Mouse (Mus musculus): ENCODE measurements around the gene Hist1h2bn. TPM values are rescaled to one million over a fixed set of nuclear protein-coding genes. Genes with fewer than 3 reads are reported as not detected.
"Not testable (repeated sequence)": the region's sequence is repeated elsewhere in the genome, so short reads cannot be mapped to it uniquely, and the experiment has no call there.

Hist1h2bn gene
- polyA plus RNA-seq, 1 experiment from 2014 or later = not detected

- Histone ChIP-seq H3K79me2 (ENCODE audit: inconsistent target) (peaks cover 35% of the 10 kb centered on the region), H3K4me3 (ENCODE audit: inconsistent target) (peak within 1 kb of the TSS; percentile 43), H3K27ac (peak within 1 kb of the TSS; percentile 72)
- not testable (repeated sequence) for H3K36me3 ChIP-seq (ENCODE audit: inconsistent target)
- WGBS (ENCODE audit: missing documents) = under 1% methylated on average over 31 of the region's 56 CpGs
These were observed 3.5 kb upstream of the Hist1h2bn start, which contains the start of gene Hist1h4k for GRCm38 (mm10) chr13:21750159-21751017. Gene Hist1h4k, minus strand, starts transcription at chr13:21750505.

- Histone ChIP-seq H3K79me2 (ENCODE audit: inconsistent target) (peaks cover 35% of the 10 kb centered on the region), H3K36me3 (ENCODE audit: inconsistent target) (no peaks in the 10 kb centered on the region), H3K4me3 (ENCODE audit: inconsistent target) (no peak overlapping the region), H3K27ac (peak overlapping the region; percentile 72; the same call in 1 of the 2 replicates)
These were observed 2.5 kb upstream of the Hist1h2bn start for GRCm38 (mm10) chr13:21751417-21751816.

GRCm38 (mm10) chr13:21751827-21752226, 2.1 kb upstream of the Hist1h2bn start:
- Histone ChIP-seq H3K27ac (peak overlapping the region; percentile 64; the same call in 1 of the 2 replicates), H3K4me3 (ENCODE audit: inconsistent target) (no peak overlapping the region), H3K79me2 (ENCODE audit: inconsistent target) (peaks cover 33% of the 10 kb centered on the region), H3K36me3 (ENCODE audit: inconsistent target) (no peaks in the 10 kb centered on the region)
- WGBS (ENCODE audit: missing documents) = 98% methylated on average over 3 of the region's 3 CpGs

GRCm38 (mm10) chr13:21752356-21752755, 1.6 kb upstream of the Hist1h2bn start:
- peak overlapping the region; percentile 64 for H3K27ac ChIP-seq
- H3K79me2 ChIP-seq (ENCODE audit: inconsistent target) = peaks cover 28% of the 10 kb centered on the region
- H3K4me3 ChIP-seq (ENCODE audit: inconsistent target) = no peak overlapping the region; the same call in 1 of the 2 replicates
- H3K36me3 ChIP-seq (ENCODE audit: inconsistent target) = no peaks in the 10 kb centered on the region
- 62% methylated on average over 3 of the region's 3 CpGs for WGBS (ENCODE audit: missing documents)

- Histone ChIP-seq H3K79me2 (ENCODE audit: inconsistent target) (peaks cover 21% of the 10 kb centered on the region), H3K4me3 (ENCODE audit: inconsistent target) (peak overlapping the region; percentile 17; the same call in 1 of the 2 replicates), H3K27ac (peak overlapping the region; percentile 64), H3K36me3 (ENCODE audit: inconsistent target) (no peaks in the 10 kb centered on the region)
- 9% methylated on average over 5 of the region's 10 CpGs for WGBS (ENCODE audit: missing documents)
These were observed 836 bp upstream of the Hist1h2bn start for GRCm38 (mm10) chr13:21753051-21753523.

GRCm38 (mm10) chr13:21754294-21755001, 525 bp downstream of the Hist1h2bn start:
- peak overlapping the region; percentile 33 for H3K4me3 ChIP-seq (ENCODE audit: inconsistent target)
- H3K27ac ChIP-seq = peak overlapping the region; percentile 50
- not testable (repeated sequence) for H3K36me3 ChIP-seq (ENCODE audit: inconsistent target); H3K79me2 ChIP-seq (ENCODE audit: inconsistent target)
- WGBS (ENCODE audit: missing documents) = 1% methylated on average over 7 of the region's 26 CpGs

GRCm38 (mm10) chr13:21755707-21756106, 1.8 kb downstream of the Hist1h2bn start:
- H3K4me3 ChIP-seq (ENCODE audit: inconsistent target) = peak overlapping the region; percentile 33; the same call in 1 of the 2 replicates

GRCm38 (mm10) chr13:21778814-21779766, 25.2 kb downstream of the Hist1h2bn start:
- WGBS (ENCODE audit: missing documents) = under 1% methylated on average over 31 of the region's 33 CpGs
- no peaks in the 10 kb centered on the region for H3K79me2 ChIP-seq (ENCODE audit: inconsistent target)
- no peaks in the 10 kb centered on the region for H3K36me3 ChIP-seq (ENCODE audit: inconsistent target)
- peak overlapping the region; percentile 58 for H3K4me3 ChIP-seq (ENCODE audit: inconsistent target)
- H3K27ac ChIP-seq = peak overlapping the region; percentile 86

More at GRCm38 (mm10) chr13:21755707-21756106, 1.8 kb downstream of the Hist1h2bn start:
- WGBS (ENCODE audit: missing documents) = 69% methylated on average over 1 of the region's 1 CpGs
- Histone ChIP-seq H3K27ac (no peak overlapping the region), H3K79me2 (ENCODE audit: inconsistent target) (no peaks in the 10 kb centered on the region), H3K36me3 (ENCODE audit: inconsistent target) (no peaks in the 10 kb centered on the region)

GRCm38 (mm10) chr13:21779767-21780731, 26.1 kb downstream of the Hist1h2bn start, which contains the start of gene Hist1h1b:
Gene Hist1h1b, minus strand, starts transcription at chr13:21780625.
- no peaks in the 10 kb centered on the region for H3K79me2 ChIP-seq (ENCODE audit: inconsistent target)
- H3K27ac ChIP-seq = peak within 1 kb of the TSS; percentile 86
- no peaks in the 10 kb centered on the region for H3K36me3 ChIP-seq (ENCODE audit: inconsistent target)
- under 1% methylated on average over 43 of the region's 44 CpGs for WGBS (ENCODE audit: missing documents)
- H3K4me3 ChIP-seq (ENCODE audit: inconsistent target) = peak within 1 kb of the TSS; percentile 58

- Histone ChIP-seq H3K36me3 (ENCODE audit: inconsistent target) (no peaks in the 10 kb centered on the region), H3K27ac (peak overlapping the region; percentile 86), H3K4me3 (ENCODE audit: inconsistent target) (peak overlapping the region; percentile 58; the same call in 1 of the 2 replicates), H3K79me2 (ENCODE audit: inconsistent target) (no peaks in the 10 kb centered on the region)
- WGBS (ENCODE audit: missing documents) = 60% methylated on average over 5 of the region's 6 CpGs
These were observed 27.2 kb downstream of the Hist1h2bn start for GRCm38 (mm10) chr13:21781021-21781555.

- H3K79me2 ChIP-seq (ENCODE audit: inconsistent target) = no peaks in the 10 kb centered on the region
- H3K4me3 ChIP-seq (ENCODE audit: inconsistent target) = no peak overlapping the region
- WGBS (ENCODE audit: missing documents) = 100% methylated on average over 1 of the region's 1 CpGs
- H3K36me3 ChIP-seq (ENCODE audit: inconsistent target) = no peaks in the 10 kb centered on the region
- H3K27ac ChIP-seq = peak overlapping the region; percentile 86
These were observed 27.7 kb downstream of the Hist1h2bn start for GRCm38 (mm10) chr13:21781639-21782038.

GRCm38 (mm10) chr13:21782361-21783254, 28.7 kb downstream of the Hist1h2bn start:
- not testable (repeated sequence) for H3K79me2 ChIP-seq (ENCODE audit: inconsistent target); H3K36me3 ChIP-seq (ENCODE audit: inconsistent target)
- Histone ChIP-seq H3K4me3 (ENCODE audit: inconsistent target) (peak overlapping the region; percentile 23; the same call in 1 of the 2 replicates), H3K27ac (peak overlapping the region; percentile 86)
- WGBS (ENCODE audit: missing documents) = 4% methylated on average over 10 of the region's 35 CpGs
